Mouse (Mus musculus): ENCODE data around the gene Creg1. TPM values are rescaled to one million over a fixed set of nuclear protein-coding genes. Genes with fewer than 3 reads are reported as not detected.
A peak's percentile ranks its signal among the peaks of the same experiment; 100 is the strongest.

Creg1 gene
- polyA plus RNA-seq, 1 experiment from 2014 or later, result 101 TPM

GRCm38 (mm10) chr1:165801709-165802310 lies 38.3 kb downstream of the Creg1 start:
- no peaks in the 10 kb centered on the region for H3K9me3 ChIP-seq
- H3K4me3 ChIP-seq (replicated peaks), result no peak overlapping the region
- no peak overlapping the region for H3K4me2 ChIP-seq (replicated peaks)
- H3K9ac ChIP-seq, result no peak overlapping the region
- H3K27ac ChIP-seq, result no peak overlapping the region
- H3K27me3 ChIP-seq (replicated peaks), result no peaks in the 10 kb centered on the region
- no peaks in the 10 kb centered on the region for H3K4me1 ChIP-seq (replicated peaks)
- 82% methylated on average over 11 of the region's 11 CpGs for WGBS
- no peak for ATAC-seq
- H3K36me3 ChIP-seq, result no peaks in the 10 kb centered on the region

GRCm38 (mm10) chr1:165803107-165803506 lies 39.6 kb downstream of the Creg1 start:
- Histone ChIP-seq H3K27ac (no peak overlapping the region), H3K9ac (no peak overlapping the region), H3K4me2 (replicated peaks) (no peak overlapping the region), H3K4me1 (replicated peaks) (no peaks in the 10 kb centered on the region), H3K4me3 (replicated peaks) (no peak overlapping the region), H3K27me3 (replicated peaks) (no peaks in the 10 kb centered on the region), H3K9me3 (no peaks in the 10 kb centered on the region), H3K36me3 (no peaks in the 10 kb centered on the region)
- WGBS, result 95% methylated on average over 5 of the region's 5 CpGs
- no peak for ATAC-seq

- WGBS, result 85% methylated on average over 4 of the region's 4 CpGs
- Histone ChIP-seq H3K4me2 (replicated peaks) (no peak overlapping the region), H3K4me3 (replicated peaks) (no peak overlapping the region), H3K36me3 (no peaks in the 10 kb centered on the region), H3K4me1 (replicated peaks) (no peaks in the 10 kb centered on the region), H3K9ac (no peak overlapping the region), H3K27ac (no peak overlapping the region), H3K27me3 (replicated peaks) (no peaks in the 10 kb centered on the region), H3K9me3 (no peaks in the 10 kb centered on the region)
- ATAC-seq, result no peak
These were observed 40.6 kb downstream of the Creg1 start for GRCm38 (mm10) chr1:165804133-165804532.

- no peak for ATAC-seq
- no peak overlapping the region for H3K4me3 ChIP-seq (replicated peaks)
These were observed 47.1 kb downstream of the Creg1 start for GRCm38 (mm10) chr1:165810633-165811032.

GRCm38 (mm10) chr1:165811170-165811569 lies 47.6 kb downstream of the Creg1 start:
- H3K4me2 ChIP-seq (replicated peaks), result no peak overlapping the region
- no peaks in the 10 kb centered on the region for H3K9me3 ChIP-seq
- H3K27me3 ChIP-seq (replicated peaks), result 0 out of 2 replicates have a peak, but pooled peaks cover under 1% of the 10 kb centered on the region
- no peak overlapping the region for H3K27ac ChIP-seq
- no peak for ATAC-seq
- H3K4me3 ChIP-seq (replicated peaks), result no peak overlapping the region
- no peaks in the 10 kb centered on the region for H3K36me3 ChIP-seq
- 0 out of 2 replicates have a peak, but pooled peaks cover 2% of the 10 kb centered on the region for H3K4me1 ChIP-seq (replicated peaks)
- no peak overlapping the region for H3K9ac ChIP-seq
- WGBS, result 77% methylated on average over 5 of the region's 5 CpGs

More at GRCm38 (mm10) chr1:165810633-165811032, 47.1 kb downstream of the Creg1 start:
- Histone ChIP-seq H3K27me3 (replicated peaks) (no peaks in the 10 kb centered on the region), H3K9me3 (no peaks in the 10 kb centered on the region), H3K27ac (no peak overlapping the region), H3K4me1 (replicated peaks) (0 out of 2 replicates have a peak, but pooled peaks cover 2% of the 10 kb centered on the region), H3K36me3 (no peaks in the 10 kb centered on the region), H3K9ac (no peak overlapping the region), H3K4me2 (replicated peaks) (no peak overlapping the region)
- 73% methylated on average over 2 of the region's 2 CpGs for WGBS

- ATAC-seq, result no peak
- H3K4me2 ChIP-seq (replicated peaks), result no peak overlapping the region
- no peak overlapping the region for H3K9ac ChIP-seq
- H3K4me1 ChIP-seq (replicated peaks), result 0 out of 2 replicates have a peak, but pooled peaks cover 2% of the 10 kb centered on the region
- H3K27ac ChIP-seq, result no peak overlapping the region
- H3K27me3 ChIP-seq (replicated peaks), result 0 out of 2 replicates have a peak, but pooled peaks cover 3% of the 10 kb centered on the region
- WGBS, result 80% methylated on average over 3 of the region's 3 CpGs
- no peaks in the 10 kb centered on the region for H3K36me3 ChIP-seq
- no peak overlapping the region for H3K4me3 ChIP-seq (replicated peaks)
- H3K9me3 ChIP-seq, result no peaks in the 10 kb centered on the region
These were observed 49.2 kb downstream of the Creg1 start for GRCm38 (mm10) chr1:165812775-165813174.

- no peak overlapping the region for H3K27ac ChIP-seq
These were observed 50.6 kb downstream of the Creg1 start for GRCm38 (mm10) chr1:165814116-165814515.

GRCm38 (mm10) chr1:165814521-165815278 lies 51.2 kb downstream of the Creg1 start:
- Histone ChIP-seq H3K9me3 (no peaks in the 10 kb centered on the region), H3K9ac (no peak overlapping the region), H3K27ac (no peak overlapping the region), H3K4me3 (replicated peaks) (no peak overlapping the region), H3K4me1 (replicated peaks) (peaks cover 7% of the 10 kb centered on the region), H3K27me3 (replicated peaks) (0 out of 2 replicates have a peak, but pooled peaks cover 3% of the 10 kb centered on the region), H3K4me2 (replicated peaks) (peak overlapping the region; percentile 35), H3K36me3 (no peaks in the 10 kb centered on the region)
- 50% methylated on average over 14 of the region's 14 CpGs for WGBS
- no peak for ATAC-seq

More at GRCm38 (mm10) chr1:165814116-165814515, 50.6 kb downstream of the Creg1 start:
- Histone ChIP-seq H3K27me3 (replicated peaks) (0 out of 2 replicates have a peak, but pooled peaks cover 3% of the 10 kb centered on the region), H3K4me1 (replicated peaks) (peaks cover 7% of the 10 kb centered on the region), H3K36me3 (no peaks in the 10 kb centered on the region), H3K4me3 (replicated peaks) (no peak overlapping the region), H3K4me2 (replicated peaks) (peak overlapping the region; percentile 35; the same call in 1 of the 2 replicates), H3K9me3 (no peaks in the 10 kb centered on the region), H3K9ac (no peak overlapping the region)
- WGBS, result 32% methylated on average over 7 of the region's 7 CpGs
- ATAC-seq, result no peak

- H3K4me3 ChIP-seq (replicated peaks), result no peak overlapping the region
- no peak overlapping the region for H3K27ac ChIP-seq
- no peak overlapping the region for H3K9ac ChIP-seq
- no peak for ATAC-seq
- H3K36me3 ChIP-seq, result no peaks in the 10 kb centered on the region
- no peaks in the 10 kb centered on the region for H3K9me3 ChIP-seq
- H3K4me1 ChIP-seq (replicated peaks), result peaks cover 7% of the 10 kb centered on the region
- 0 out of 2 replicates have a peak, but pooled peaks cover 3% of the 10 kb centered on the region for H3K27me3 ChIP-seq (replicated peaks)
- WGBS, result 77% methylated on average over 9 of the region's 9 CpGs
- no peak overlapping the region for H3K4me2 ChIP-seq (replicated peaks)
These were observed 52.8 kb downstream of the Creg1 start for GRCm38 (mm10) chr1:165816391-165816790.

- 39% methylated on average over 9 of the region's 9 CpGs for WGBS
- Histone ChIP-seq H3K4me2 (replicated peaks) (no peak overlapping the region), H3K9me3 (no peaks in the 10 kb centered on the region), H3K36me3 (no peaks in the 10 kb centered on the region), H3K9ac (no peak overlapping the region), H3K4me3 (replicated peaks) (no peak overlapping the region), H3K4me1 (replicated peaks) (peaks cover 7% of the 10 kb centered on the region), H3K27ac (no peak overlapping the region), H3K27me3 (replicated peaks) (0 out of 2 replicates have a peak, but pooled peaks cover 3% of the 10 kb centered on the region)
- peak; percentile 48; the same call in 1 of the 2 replicates for ATAC-seq
These were observed 53.7 kb downstream of the Creg1 start for GRCm38 (mm10) chr1:165817264-165817663.

GRCm38 (mm10) chr1:165818145-165818860 lies 54.8 kb downstream of the Creg1 start:
- H3K27me3 ChIP-seq (replicated peaks), result 0 out of 2 replicates have a peak, but pooled peaks cover 3% of the 10 kb centered on the region
- no peak overlapping the region for H3K27ac ChIP-seq
- no peaks in the 10 kb centered on the region for H3K9me3 ChIP-seq
- H3K4me2 ChIP-seq (replicated peaks), result no peak overlapping the region
- peaks cover 7% of the 10 kb centered on the region for H3K4me1 ChIP-seq (replicated peaks)
- 49% methylated on average over 8 of the region's 8 CpGs for WGBS
- H3K9ac ChIP-seq, result no peak overlapping the region
- H3K4me3 ChIP-seq (replicated peaks), result no peak overlapping the region
- no peaks in the 10 kb centered on the region for H3K36me3 ChIP-seq
- ATAC-seq, result peak; percentile 69

- Histone ChIP-seq H3K4me2 (replicated peaks) (no peak overlapping the region), H3K9me3 (no peaks in the 10 kb centered on the region)
These were observed 55.6 kb downstream of the Creg1 start for GRCm38 (mm10) chr1:165819147-165819546.

More at GRCm38 (mm10) chr1:165819147-165819546, 55.6 kb downstream of the Creg1 start:
- H3K4me1 ChIP-seq (replicated peaks), result peaks cover 5% of the 10 kb centered on the region
- no peak overlapping the region for H3K4me3 ChIP-seq (replicated peaks)
- H3K27ac ChIP-seq, result no peak overlapping the region
- 79% methylated on average over 4 of the region's 4 CpGs for WGBS
- H3K9ac ChIP-seq, result no peak overlapping the region
- H3K36me3 ChIP-seq, result no peaks in the 10 kb centered on the region
- no peak for ATAC-seq
- 0 out of 2 replicates have a peak, but pooled peaks cover 3% of the 10 kb centered on the region for H3K27me3 ChIP-seq (replicated peaks)

Measured in intestine, embryonic 15.5 days (tissue).